Mouse (Mus musculus): ENCODE data around the gene Sec24a. TPM values are rescaled to one million over a fixed set of nuclear protein-coding genes. Genes with fewer than 3 reads are reported as not detected.

The Sec24a gene
- polyA plus RNA-seq (2014; fragmentation: Nextera tagmentation; extraction: Ambion mirVana): 11.4 and 13.6 TPM in 2 replicates

GRCm38 (mm10) chr11:51763213-51763907 is at the start of gene Sec24a, which contains the start of gene Sar1b:
Gene Sec24a (minus strand): TSS chr11:51763634.
Gene Sar1b (plus strand): TSS chr11:51763687.
- Histone ChIP-seq H3K9ac (ENCODE audit: low read length) (peak within 1 kb of the TSS; percentile 82), H3K9me3 (ENCODE audit: control insufficient read depth, low read length) (no peaks in the 10 kb centered on the region), H3K4me2 (ENCODE audit: low read depth, severe bottlenecking) (peak within 1 kb of the TSS; percentile 82), H3K27ac (replicated peaks; ENCODE audit: low read depth, low read length) (no peak within 1 kb of the TSS), H3K27me3 (ENCODE audit: control insufficient read depth, insufficient read depth, low read length) (no peaks in the 10 kb centered on the region), H3K4me1 (ENCODE audit: control insufficient read depth, insufficient read depth, low read length) (peaks cover 5% of the 10 kb centered on the region; the same call in 1 of the 2 replicates), H3K36me3 (ENCODE audit: control insufficient read depth, insufficient read depth, low read length) (no peaks in the 10 kb centered on the region), H3K4me3 (ENCODE audit: low read depth, low read length) (peak within 1 kb of the TSS; percentile 98)
- WGBS: 1% methylated on average over 30 of the region's 30 CpGs
- DNase-seq (ENCODE audit: low spot score) (peak; percentile 87), ATAC-seq (ENCODE audit: insufficient number of reproducible peaks, low FRiP score, low TSS enrichment, low read depth) (peak; percentile 68; the same call in 1 of the 2 replicates)

GRCm38 (mm10) chr11:51812022-51812546 is 48.6 kb upstream of the Sec24a start:
- DNase-seq (ENCODE audit: low spot score) (no peak), ATAC-seq (ENCODE audit: insufficient number of reproducible peaks, low FRiP score, low TSS enrichment, low read depth) (no peak)
- Histone ChIP-seq H3K4me1 (ENCODE audit: control insufficient read depth, insufficient read depth, low read length) (peaks cover 3% of the 10 kb centered on the region; the same call in 1 of the 2 replicates), H3K4me2 (ENCODE audit: low read depth, severe bottlenecking) (no peak overlapping the region), H3K36me3 (ENCODE audit: control insufficient read depth, insufficient read depth, low read length) (no peaks in the 10 kb centered on the region; the same call in 1 of the 2 replicates), H3K9me3 (ENCODE audit: control insufficient read depth, low read length) (no peaks in the 10 kb centered on the region), H3K9ac (ENCODE audit: low read length) (no peak overlapping the region), H3K27me3 (ENCODE audit: control insufficient read depth, insufficient read depth, low read length) (no peaks in the 10 kb centered on the region), H3K4me3 (ENCODE audit: low read depth, low read length) (no peak overlapping the region), H3K27ac (replicated peaks; ENCODE audit: low read depth, low read length) (no peak overlapping the region)
- WGBS: 88% methylated on average over 8 of the region's 8 CpGs

GRCm38 (mm10) chr11:51811230-51811629 is 47.8 kb upstream of the Sec24a start:
- H3K4me3 ChIP-seq (ENCODE audit: low read depth, low read length): no peak overlapping the region
- DNase-seq (ENCODE audit: low spot score): no peak
- no peak overlapping the region for H3K9ac ChIP-seq (ENCODE audit: low read length)
- no peaks in the 10 kb centered on the region for H3K27me3 ChIP-seq (ENCODE audit: control insufficient read depth, insufficient read depth, low read length)
- no peaks in the 10 kb centered on the region for H3K9me3 ChIP-seq (ENCODE audit: control insufficient read depth, low read length)
- H3K27ac ChIP-seq (replicated peaks; ENCODE audit: low read depth, low read length): no peak overlapping the region
- no peaks in the 10 kb centered on the region; the same call in 1 of the 2 replicates for H3K36me3 ChIP-seq (ENCODE audit: control insufficient read depth, insufficient read depth, low read length)
- no peak overlapping the region for H3K4me2 ChIP-seq (ENCODE audit: low read depth, severe bottlenecking)
- H3K4me1 ChIP-seq (ENCODE audit: control insufficient read depth, insufficient read depth, low read length): peaks cover 3% of the 10 kb centered on the region; the same call in 1 of the 2 replicates
- ATAC-seq (ENCODE audit: insufficient number of reproducible peaks, low FRiP score, low TSS enrichment, low read depth): no peak
- 85% methylated on average over 4 of the region's 4 CpGs for WGBS

- no peak overlapping the region for H3K4me3 ChIP-seq (ENCODE audit: low read depth, low read length)
- H3K27me3 ChIP-seq (ENCODE audit: control insufficient read depth, insufficient read depth, low read length): no peaks in the 10 kb centered on the region
- DNase-seq (ENCODE audit: low spot score) (peak; percentile 52), ATAC-seq (ENCODE audit: insufficient number of reproducible peaks, low FRiP score, low TSS enrichment, low read depth) (no peak)
- H3K9me3 ChIP-seq (ENCODE audit: control insufficient read depth, low read length): no peaks in the 10 kb centered on the region
- H3K9ac ChIP-seq (ENCODE audit: low read length): no peak overlapping the region
- H3K4me1 ChIP-seq (ENCODE audit: control insufficient read depth, insufficient read depth, low read length): peaks cover 7% of the 10 kb centered on the region
- no peaks in the 10 kb centered on the region; the same call in 1 of the 2 replicates for H3K36me3 ChIP-seq (ENCODE audit: control insufficient read depth, insufficient read depth, low read length)
- 65% methylated on average over 6 of the region's 6 CpGs for WGBS
- no peak overlapping the region for H3K27ac ChIP-seq (replicated peaks; ENCODE audit: low read depth, low read length)
- no peak overlapping the region for H3K4me2 ChIP-seq (ENCODE audit: low read depth, severe bottlenecking)
Observed at GRCm38 (mm10) chr11:51809632-51810224, 46.3 kb upstream of the Sec24a start.

DNA sequence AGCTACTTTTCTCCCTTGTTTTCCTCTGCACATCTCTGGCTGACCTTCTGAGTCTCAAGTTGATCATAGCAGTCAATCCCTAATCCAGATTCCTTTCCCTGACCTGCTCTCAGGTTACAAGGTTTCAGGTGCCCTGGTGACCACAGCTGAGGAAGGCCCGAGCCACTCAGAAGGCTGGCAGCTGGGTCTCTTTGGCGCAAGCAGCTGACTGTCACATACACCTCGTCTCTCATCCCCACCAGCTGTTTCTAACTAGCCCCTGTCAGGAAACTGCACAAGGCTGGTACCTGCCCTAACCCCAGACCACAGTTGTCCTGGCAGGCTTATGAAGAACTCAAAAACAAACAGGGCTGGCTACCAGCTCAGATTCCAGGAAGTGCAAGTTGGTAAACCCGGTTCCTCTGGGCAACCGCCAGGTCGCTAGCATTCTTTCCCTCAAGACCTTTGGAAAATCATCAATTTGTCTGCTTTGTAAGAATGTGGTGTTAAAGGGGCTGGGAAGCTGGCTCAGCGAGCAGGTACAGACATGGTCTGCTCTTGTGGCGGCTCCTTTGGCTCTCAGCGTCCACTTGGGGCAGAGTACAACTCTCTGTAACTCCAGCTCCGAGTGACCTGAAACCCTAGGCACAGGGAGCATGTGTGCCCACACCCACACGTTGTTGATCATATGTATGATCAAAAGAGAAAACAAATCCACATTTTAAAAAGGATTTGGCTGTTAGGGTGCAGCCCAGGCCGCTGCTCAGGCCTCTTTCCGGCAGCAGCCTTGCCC is 43.9 kb upstream of the Sec24a start:
- H3K4me1 ChIP-seq (ENCODE audit: control insufficient read depth, insufficient read depth, low read length): peaks cover 7% of the 10 kb centered on the region
- no peaks in the 10 kb centered on the region for H3K27me3 ChIP-seq (ENCODE audit: control insufficient read depth, insufficient read depth, low read length)
- H3K9ac ChIP-seq (ENCODE audit: low read length): no peak overlapping the region
- DNase-seq (ENCODE audit: low spot score) (no peak), ATAC-seq (ENCODE audit: insufficient number of reproducible peaks, low FRiP score, low TSS enrichment, low read depth) (no peak)
- H3K4me3 ChIP-seq (ENCODE audit: low read depth, low read length): no peak overlapping the region
- 41% methylated on average over 13 of the region's 13 CpGs for WGBS
- H3K4me2 ChIP-seq (ENCODE audit: low read depth, severe bottlenecking): no peak overlapping the region
- H3K27ac ChIP-seq (replicated peaks; ENCODE audit: low read depth, low read length): no peak overlapping the region
- no peaks in the 10 kb centered on the region for H3K9me3 ChIP-seq (ENCODE audit: control insufficient read depth, low read length)
- H3K36me3 ChIP-seq (ENCODE audit: control insufficient read depth, insufficient read depth, low read length): no peaks in the 10 kb centered on the region

DNA sequence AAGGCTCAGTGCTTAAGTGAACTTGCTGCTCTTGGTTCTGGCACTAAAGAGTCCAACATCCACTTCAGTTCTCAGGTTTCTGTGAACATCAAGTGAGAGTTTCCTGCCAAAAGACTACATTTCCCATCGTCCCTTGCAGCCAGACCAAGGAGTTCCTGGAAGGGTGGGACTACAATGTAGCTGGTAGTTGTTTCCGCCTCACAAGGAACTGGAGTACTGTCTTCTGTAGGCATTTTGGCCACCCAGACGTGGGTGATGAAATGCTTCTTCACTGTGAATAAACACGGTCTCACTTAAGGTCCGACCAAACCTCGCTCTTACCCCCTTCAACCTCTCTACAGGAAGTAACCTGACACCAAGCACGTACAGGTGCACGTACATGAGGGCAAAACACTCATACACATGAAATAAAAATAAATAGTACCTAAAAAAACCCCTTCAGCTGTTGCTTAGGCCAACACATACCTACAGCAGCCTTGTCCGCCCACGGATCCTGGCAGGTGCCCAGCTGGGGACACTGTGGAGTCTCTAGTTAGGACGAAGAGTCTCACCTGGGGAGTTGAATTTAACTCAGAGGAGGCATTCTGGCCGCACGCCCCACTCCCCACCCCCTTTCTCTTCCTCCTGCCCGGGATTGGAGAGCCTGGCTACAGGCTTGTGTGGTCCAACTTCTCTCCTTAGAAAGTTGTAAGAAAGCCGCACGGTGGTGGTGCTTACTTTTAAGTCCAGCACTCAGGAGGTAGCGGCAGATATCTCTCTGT is 42.0 kb upstream of the Sec24a start:
- Histone ChIP-seq H3K27me3 (ENCODE audit: control insufficient read depth, insufficient read depth, low read length) (no peaks in the 10 kb centered on the region), H3K9me3 (ENCODE audit: control insufficient read depth, low read length) (no peaks in the 10 kb centered on the region), H3K4me2 (ENCODE audit: low read depth, severe bottlenecking) (peak overlapping the region; percentile 67), H3K27ac (replicated peaks; ENCODE audit: low read depth, low read length) (0 out of 2 replicates have a peak overlapping the region, but pooled peaks have one; percentile 21), H3K9ac (ENCODE audit: low read length) (peak overlapping the region; percentile 34), H3K4me1 (ENCODE audit: control insufficient read depth, insufficient read depth, low read length) (peaks cover 7% of the 10 kb centered on the region), H3K4me3 (ENCODE audit: low read depth, low read length) (peak overlapping the region; percentile 41), H3K36me3 (ENCODE audit: control insufficient read depth, insufficient read depth, low read length) (no peaks in the 10 kb centered on the region)
- peak; percentile 70 for ATAC-seq (ENCODE audit: insufficient number of reproducible peaks, low FRiP score, low TSS enrichment, low read depth)
- 20% methylated on average over 17 of the region's 17 CpGs for WGBS
- peak; percentile 79 for DNase-seq (ENCODE audit: low spot score)

DNA sequence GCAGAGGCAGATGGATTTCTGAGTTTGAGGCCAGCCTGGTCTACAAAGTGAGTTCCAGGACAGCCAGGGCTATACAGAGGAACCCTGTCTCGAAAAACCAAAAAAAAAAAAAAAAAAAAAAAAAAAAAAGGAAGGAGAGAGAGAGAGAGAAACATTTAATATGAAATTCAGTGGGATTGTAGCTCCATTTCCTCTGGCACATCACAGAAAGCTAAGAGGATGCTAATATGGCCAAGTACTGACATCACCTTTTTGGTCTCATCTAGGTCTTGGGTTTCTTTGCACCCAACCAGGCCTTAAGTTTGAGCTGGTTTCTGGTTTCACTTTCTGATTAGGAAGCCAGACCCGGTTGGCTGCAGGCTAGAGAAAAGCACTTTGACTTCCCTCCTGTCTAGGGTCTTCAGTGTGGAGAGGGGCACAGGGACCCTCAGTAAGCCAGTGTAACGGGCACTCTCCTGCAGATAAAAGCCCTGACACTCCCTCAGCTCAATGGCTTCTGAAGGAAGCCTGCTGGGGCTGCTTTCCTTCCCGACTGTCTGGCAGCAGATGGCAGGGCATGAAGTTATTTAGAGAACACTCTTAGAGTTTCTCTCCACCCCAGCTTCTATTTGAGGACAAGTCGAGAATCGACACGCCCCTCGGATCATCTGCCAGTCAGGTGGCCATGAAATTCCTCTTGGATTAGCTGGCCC is 37.3 kb upstream of the Sec24a start:
- Histone ChIP-seq H3K27me3 (ENCODE audit: control insufficient read depth, insufficient read depth, low read length) (no peaks in the 10 kb centered on the region), H3K4me2 (ENCODE audit: low read depth, severe bottlenecking) (no peak overlapping the region), H3K9ac (ENCODE audit: low read length) (no peak overlapping the region), H3K4me1 (ENCODE audit: control insufficient read depth, insufficient read depth, low read length) (peaks cover 3% of the 10 kb centered on the region; the same call in 1 of the 2 replicates), H3K9me3 (ENCODE audit: control insufficient read depth, low read length) (no peaks in the 10 kb centered on the region), H3K4me3 (ENCODE audit: low read depth, low read length) (no peak overlapping the region), H3K27ac (replicated peaks; ENCODE audit: low read depth, low read length) (no peak overlapping the region), H3K36me3 (ENCODE audit: control insufficient read depth, insufficient read depth, low read length) (peaks cover 2% of the 10 kb centered on the region; the same call in 1 of the 2 replicates)
- ATAC-seq (ENCODE audit: insufficient number of reproducible peaks, low FRiP score, low TSS enrichment, low read depth) (no peak), DNase-seq (ENCODE audit: low spot score) (no peak)
- whole genome bisulfite sequencing: 36% methylated on average over 7 of the region's 8 CpGs

Data from limb, embryonic 11.5 days (tissue).